Mouse (Mus musculus) brain, embryonic 14.5 days (tissue): ENCODE results near the gene Tmem248. TPM values are rescaled to one million over a fixed set of nuclear protein-coding genes. Genes with fewer than 3 reads are reported as not detected.

Experiments
- DNase-seq: peaks from one replicate; pipeline ENCODE4 v3.0.0-alpha.2; 2011; ENCODE audit warnings: low read depth
- CTCF ChIP-seq: fragments of 200-500 bp; IDR thresholded peaks from 2 replicates; pipeline ENCODE4 v1.5.1; 2012; ENCODE audit warnings: inconsistent platforms, mild to moderate bottlenecking, moderate library complexity, borderline replicate concordance; ENCODE audit not compliant: insufficient read depth, insufficient read length; ENCODE audit errors: extremely low read depth
- POLR2A ChIP-seq: fragments of 200-500 bp; IDR thresholded peaks from 2 replicates; pipeline ENCODE4 v1.6.1; 2012; ENCODE audit warnings: mild to moderate bottlenecking, inconsistent platforms, borderline replicate concordance; ENCODE audit not compliant: poor library complexity, insufficient read depth, insufficient read length, severe bottlenecking; ENCODE audit errors: extremely low read depth
- polyA plus RNA-seq: library from polyadenylated mRNA; depleted of rRNA; stranded (reverse); fragments of >200 nt; gene quantifications from 2 replicates; pipeline ENCODE4 v1.2.3, GENCODE M21; 2012; rRNA removed

The Tmem248 gene
- polyA plus RNA-seq, 1 experiment, result 30.4 TPM

GRCm38 (mm10) chr5:130264433-130265005 is 47.6 kb downstream of the Tmem248 start:
- DNase-seq, result no peak
- TF ChIP-seq CTCF (no peak), POLR2A (no peak)

DNA sequence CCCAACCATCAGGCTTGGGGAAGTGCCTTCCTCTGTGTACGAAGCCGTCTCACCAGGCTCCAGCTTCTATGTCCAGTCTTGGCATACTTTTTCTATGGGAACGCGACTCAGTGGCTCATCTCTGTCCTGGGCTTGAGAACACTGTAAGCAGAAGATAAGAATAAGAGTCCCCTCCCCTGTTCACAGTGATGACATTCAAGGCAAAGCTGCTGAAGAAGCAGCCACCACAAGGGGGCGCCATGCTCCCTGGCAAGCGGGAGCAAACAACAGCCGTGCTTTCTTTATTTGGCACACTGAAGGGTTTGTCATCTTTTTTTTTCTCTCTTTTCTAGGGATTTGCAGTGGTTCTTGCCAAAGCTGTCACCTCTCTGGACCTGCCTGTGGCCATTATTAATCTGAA is 49.8 kb downstream of the Tmem248 start:
- TF ChIP-seq CTCF, result peak; percentile 58; the same call in 1 of the 2 replicates
- no peak for TF ChIP-seq POLR2A
- DNase-seq, result peak; percentile 31

- TF ChIP-seq CTCF, result peak; percentile 58; the same call in 1 of the 2 replicates
- TF ChIP-seq POLR2A, result no peak
- DNase-seq, result peak; percentile 26
Observed at GRCm38 (mm10) chr5:130267316-130267715, 50.4 kb downstream of the Tmem248 start.

DNA sequence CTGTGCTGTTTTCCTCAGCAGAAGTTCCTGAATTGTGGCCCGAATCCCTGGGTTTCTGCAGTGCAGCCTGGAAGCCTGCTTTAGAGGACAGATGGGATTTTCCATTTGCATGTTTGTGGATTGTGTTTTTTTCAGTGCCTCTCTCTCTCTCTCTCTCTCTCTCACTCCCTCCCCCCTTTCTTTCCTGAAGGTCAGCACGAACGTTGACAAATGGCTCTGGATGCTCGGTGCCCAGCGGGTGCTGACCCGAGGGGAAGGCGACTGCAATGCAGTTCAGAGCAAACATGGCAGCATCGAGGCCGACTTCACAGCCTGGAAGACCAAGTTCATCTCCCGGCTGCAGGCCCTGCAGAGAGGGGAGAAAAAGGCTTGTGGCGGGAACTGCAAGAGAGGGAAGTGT is 52.1 kb downstream of the Tmem248 start:
- no peak for DNase-seq
- TF ChIP-seq POLR2A, result no peak
- TF ChIP-seq CTCF, result no peak

DNA sequence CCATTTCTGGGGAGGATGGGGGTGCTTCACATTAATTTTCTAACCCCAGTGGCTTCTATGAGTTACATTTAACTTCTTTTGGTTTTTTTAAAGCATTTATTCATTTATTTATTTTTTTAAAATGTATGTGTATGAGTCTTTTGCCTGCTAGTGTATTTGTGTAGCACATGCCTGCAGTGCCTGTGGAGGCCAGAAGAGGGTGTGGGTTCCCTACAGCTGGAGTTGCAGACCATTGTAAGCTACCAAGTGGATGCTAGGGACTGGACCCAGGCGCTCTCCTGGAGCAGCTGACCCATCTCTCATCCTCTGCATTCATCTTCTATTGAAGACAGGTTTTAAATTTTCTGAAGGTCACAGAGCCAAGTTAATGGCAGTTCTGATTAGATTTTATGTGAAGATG is 55.5 kb downstream of the Tmem248 start:
- DNase-seq, result no peak
- peak; percentile 37; the same call in 1 of the 2 replicates for TF ChIP-seq CTCF
- no peak for TF ChIP-seq POLR2A

DNA sequence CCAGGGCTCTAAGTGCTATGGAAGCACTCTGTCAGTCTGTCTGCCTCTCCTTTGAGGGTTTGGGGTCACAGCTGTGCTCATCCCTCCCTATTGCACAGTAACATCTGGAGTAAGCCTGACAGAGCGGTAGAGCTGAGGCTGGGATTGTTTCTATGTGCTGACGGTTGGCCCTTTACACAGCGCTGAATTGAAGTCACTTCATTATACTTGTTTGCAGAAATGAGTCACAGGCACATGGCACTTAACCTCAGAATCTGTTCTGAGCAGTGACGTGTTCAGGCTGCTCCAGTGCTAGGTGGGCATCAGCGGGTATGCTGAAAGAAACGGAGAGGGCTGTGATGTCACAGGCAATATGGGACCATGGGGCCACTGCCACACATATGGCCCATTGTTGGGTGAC is 56.2 kb downstream of the Tmem248 start:
- DNase-seq, result no peak
- no peak for TF ChIP-seq CTCF
- TF ChIP-seq POLR2A, result no peak

GRCm38 (mm10) chr5:130275509-130275908 is 58.6 kb downstream of the Tmem248 start:
- TF ChIP-seq CTCF (peak; percentile 53; the same call in 1 of the 2 replicates), POLR2A (no peak)
- peak; percentile 70 for DNase-seq

DNA sequence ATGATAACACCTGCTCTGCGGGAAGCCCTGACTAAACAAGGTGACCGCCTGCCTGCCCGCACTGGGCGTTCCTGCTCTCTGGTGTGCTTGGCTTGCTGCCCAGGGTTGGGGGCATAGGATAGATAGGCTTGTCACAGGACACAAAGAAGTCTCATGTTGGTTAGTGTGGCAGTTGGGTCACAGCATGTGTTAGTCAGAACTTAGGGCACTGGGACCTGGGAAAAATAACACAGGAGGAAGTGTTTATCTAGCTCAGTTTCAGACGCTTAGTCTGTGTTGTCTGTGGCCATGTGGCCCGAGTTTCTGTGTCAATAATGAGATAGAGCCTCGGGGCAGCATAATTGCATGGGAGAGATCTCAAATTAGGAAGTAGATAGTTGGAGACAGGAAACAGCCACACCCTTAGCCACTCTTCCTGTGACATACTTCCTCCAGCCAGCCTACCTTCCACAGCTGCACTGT is 61.2 kb downstream of the Tmem248 start:
- no peak for DNase-seq

GRCm38 (mm10) chr5:130283079-130283732 is 66.3 kb downstream of the Tmem248 start:
- no peak for DNase-seq
- TF ChIP-seq POLR2A (no peak), CTCF (no peak)

More for the DNA sequence above, 61.2 kb downstream of the Tmem248 start:
- TF ChIP-seq CTCF (no peak), POLR2A (no peak)

- no peak for TF ChIP-seq CTCF
- no peak for TF ChIP-seq POLR2A
- no peak for DNase-seq
Observed at GRCm38 (mm10) chr5:130288106-130288505, 71.2 kb downstream of the Tmem248 start.

DNA sequence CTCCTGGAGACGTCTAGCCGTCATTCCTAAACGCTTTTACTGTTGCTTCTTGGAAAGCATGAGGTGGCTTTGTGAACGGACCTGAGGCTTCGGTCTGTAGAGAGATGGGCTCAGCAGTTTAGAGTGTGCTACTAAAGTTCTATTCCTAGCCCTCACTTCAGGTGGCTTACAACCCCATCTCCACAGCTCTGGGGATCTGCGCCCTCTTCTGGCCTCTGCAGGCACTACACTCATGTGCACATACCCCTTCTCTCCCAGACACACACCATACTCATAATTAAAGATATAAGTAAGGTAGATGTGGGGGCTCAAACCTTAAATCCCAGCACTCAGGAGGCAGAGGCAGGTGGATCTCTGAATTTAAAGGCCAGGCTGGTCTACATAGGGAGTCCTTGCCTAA is 73.4 kb downstream of the Tmem248 start:
- TF ChIP-seq CTCF (no peak), POLR2A (no peak)
- DNase-seq, result no peak

GRCm38 (mm10) chr5:130290775-130291174 is 73.9 kb downstream of the Tmem248 start:
- no peak for TF ChIP-seq POLR2A
- no peak for TF ChIP-seq CTCF
- peak; percentile 14 for DNase-seq

GRCm38 (mm10) chr5:130292976-130293375 is 76.1 kb downstream of the Tmem248 start:
- DNase-seq, result peak; percentile 56
- TF ChIP-seq POLR2A (no peak), CTCF (no peak)

Other genes starting within 250 kb of the Tmem248 start
- gene Gusb, start 214.0 kb upstream of the Tmem248 start, polyA plus RNA-seq, result 16.3 and 22.5 TPM in 2 replicates
- gene Asl, start 187.8 kb upstream of the Tmem248 start, polyA plus RNA-seq, result 27.9 and 30.7 TPM in 2 replicates
- 37.6 and 51.0 TPM in 2 replicates for gene Crcp, start 187.8 kb upstream of the Tmem248 start, polyA plus RNA-seq
- gene Tpst1, start 143.8 kb upstream of the Tmem248 start, polyA plus RNA-seq, result 27.3 and 32.9 TPM in 2 replicates
- gene Kctd7, start 72.2 kb upstream of the Tmem248 start, polyA plus RNA-seq, result 11.7 and 12.4 TPM in 2 replicates
- gene Rabgef1, start 45.3 kb upstream of the Tmem248 start, polyA plus RNA-seq, result 32.2 and 34.5 TPM in 2 replicates
- gene Sbds, start 38.4 kb downstream of the Tmem248 start, polyA plus RNA-seq, result 37.9 and 41.3 TPM in 2 replicates
- 15.8 and 18.8 TPM in 2 replicates for gene Tyw1, start 38.5 kb downstream of the Tmem248 start, polyA plus RNA-seq
- gene Caln1, start 152.4 kb downstream of the Tmem248 start, polyA plus RNA-seq, result 3.1 and 6.9 TPM in 2 replicates
- not detected in 2 replicates for gene A330070K13Rik, start 167.6 kb downstream of the Tmem248 start, polyA plus RNA-seq